Mouse (Mus musculus) gastrocnemius, postnatal 36 days (tissue): ENCODE measurements around the gene Rbm39. TPM values are rescaled to one million over a fixed set of nuclear protein-coding genes. Genes with fewer than 3 reads are reported as not detected.

Experiments
- DNase-seq, 2 experiments: peaks; one replicate each; pipeline ENCODE4 v3.0.0; 2022
- intact Hi-C: fragments of 180-260 bp; cut with DNase I; formaldehyde crosslinking; loops from one replicate; pipeline ENCODE4 v1.15.1; 2025
- long read RNA-seq, 2 experiments: library from polyadenylated mRNA; stranded (forward); transcript quantifications; one replicate each; pipeline ENCODE4 v2.0.0; 2021
- total RNA-seq, 2 experiments: library from RNA; stranded (reverse); gene quantifications; 2 replicates each; pipeline ENCODE4 v1.2.3; 2021

The Rbm39 gene
- total RNA-seq: 100 to 1,000 TPM in 1 of 2 experiments, 10 to 100 TPM in 1; 88.5 to 107 TPM
- long read RNA-seq, experiment 1, transcript Rbm39-201 (17 exons, 2,711 nt): major isoform, 15 of 52 reads
- long read RNA-seq, experiment 1, transcript Rbm39-203 (17 exons, 2,810 nt): minor isoform, 8 of 52 reads
- long read RNA-seq, experiment 1, partial matches to known transcripts: 7 of 52 reads
- long read RNA-seq, experiment 1, other reads (novel, unspliced or antisense): 21 of 52 reads
- long read RNA-seq, experiment 2, transcript Rbm39-201 (17 exons, 2,711 nt): minor isoform, 15 of 88 reads
- long read RNA-seq, experiment 2, transcript Rbm39-203 (17 exons, 2,810 nt): major isoform, 33 of 88 reads
- long read RNA-seq, experiment 2, transcript Rbm39-225 (18 exons, 2,120 nt): minor isoform, 5 of 88 reads
- long read RNA-seq, experiment 2, partial matches to known transcripts: 11 of 88 reads
- long read RNA-seq, experiment 2, other reads (novel, unspliced or antisense): 23 of 88 reads

GRCm38 (mm10) chr2:156180094-156180821, at the start of gene Rbm39:
Rbm39 (minus strand) TSS chr2:156180238.
- peak; percentile 100 for DNase-seq
- intact Hi-C loops: no loop called here

- no peak for DNase-seq
- intact Hi-C loops: no loop called here
These were observed 49.1 kb upstream of the Rbm39 start for GRCm38 (mm10) chr2:156229171-156229570.

GRCm38 (mm10) chr2:156227689-156228088, 47.7 kb upstream of the Rbm39 start:
- no peak for DNase-seq
- intact Hi-C loops: no loop called here

- no peak for DNase-seq
- intact Hi-C loops: no loop called here
These were observed 44.0 kb upstream of the Rbm39 start for GRCm38 (mm10) chr2:156224043-156224442.

- no peak for DNase-seq
- intact Hi-C loops: no loop called here
These were observed 42.1 kb upstream of the Rbm39 start for GRCm38 (mm10) chr2:156222100-156222499.

GRCm38 (mm10) chr2:156217786-156218185, 37.7 kb upstream of the Rbm39 start:
- no peak for DNase-seq
- intact Hi-C loops: no loop called here

- DNase-seq: no peak
- intact Hi-C loops: loop anchor here (5.0 kb wide), 1 partner anchor 43 kb away; no protein-coding TSS in a partner anchor
These were observed 23.9 kb upstream of the Rbm39 start for GRCm38 (mm10) chr2:156203917-156204316.

- intact Hi-C loops: loop anchor here (5.0 kb wide), 1 partner anchor 44 kb away; no protein-coding TSS in a partner anchor
- DNase-seq: peak; percentile 27 to 44
These were observed 22.9 kb upstream of the Rbm39 start for GRCm38 (mm10) chr2:156202848-156203437.

GRCm38 (mm10) chr2:156201486-156201885, 21.4 kb upstream of the Rbm39 start:
- no peak for DNase-seq
- intact Hi-C loops: loop anchor here (5.0 kb wide), 1 partner anchor 46 kb away; no protein-coding TSS in a partner anchor

GRCm38 (mm10) chr2:156199944-156200343, 19.9 kb upstream of the Rbm39 start:
- intact Hi-C loops: loop anchor here (5.0 kb wide), 2 partner anchors 47 to 77 kb away; no protein-coding TSS in a partner anchor
- DNase-seq: no peak

- intact Hi-C loops: loop anchor here (5.0 kb wide), 1 partner anchor 80 kb away; no protein-coding TSS in a partner anchor
- DNase-seq: no peak
These were observed 17.3 kb upstream of the Rbm39 start for GRCm38 (mm10) chr2:156197129-156197911.

- DNase-seq: peak; percentile 98
- intact Hi-C loops: loop anchor here (5.0 kb wide), 1 partner anchor 81 kb away; no protein-coding TSS in a partner anchor
These were observed 16.5 kb upstream of the Rbm39 start, which contains the start of gene Phf20 for GRCm38 (mm10) chr2:156196302-156197128. Phf20 (plus strand) TSS chr2:156196466.

GRCm38 (mm10) chr2:156194571-156194970, 14.5 kb upstream of the Rbm39 start:
- intact Hi-C loops: loop anchor here (5.0 kb wide), 1 partner anchor 68 kb away; no protein-coding TSS in a partner anchor
- no peak for DNase-seq

- intact Hi-C loops: loop anchor here (5.0 kb wide), 1 partner anchor 69 kb away; no protein-coding TSS in a partner anchor
- no peak for DNase-seq
These were observed 13.2 kb upstream of the Rbm39 start for GRCm38 (mm10) chr2:156193066-156193862.

GRCm38 (mm10) chr2:156192068-156192467, 12.0 kb upstream of the Rbm39 start:
- DNase-seq: no peak
- intact Hi-C loops: loop anchor here (5.0 kb wide), 1 partner anchor 70 kb away; no protein-coding TSS in a partner anchor

- no peak for DNase-seq
- intact Hi-C loops: loop anchor here (5.0 kb wide), 1 partner anchor 71 kb away; no protein-coding TSS in a partner anchor
These were observed 11.5 kb upstream of the Rbm39 start for GRCm38 (mm10) chr2:156191540-156191939.

GRCm38 (mm10) chr2:156190004-156190896, 10.2 kb upstream of the Rbm39 start:
- intact Hi-C loops: loop anchor here (5.0 kb wide), 1 partner anchor 72 kb away; no protein-coding TSS in a partner anchor
- DNase-seq: no peak
